Mouse (Mus musculus): ENCODE measurements around the gene Cep112.

Cep112 gene

GRCm38 (mm10) chr11:108424889-108425591 is at the start of gene Cep112:
TSS of gene Cep112 (plus strand) at chr11:108425192.
- peak; percentile 92 for DNase-seq

- no peak for DNase-seq
Observed at GRCm38 (mm10) chr11:108376815-108377214, 48.2 kb upstream of the Cep112 start.

GRCm38 (mm10) chr11:108377680-108378362 is 47.2 kb upstream of the Cep112 start:
- peak; percentile 81 for DNase-seq

- no peak for DNase-seq
Observed at GRCm38 (mm10) chr11:108378363-108378751, 46.6 kb upstream of the Cep112 start.

- no peak for DNase-seq
Observed at GRCm38 (mm10) chr11:108382664-108383063, 42.3 kb upstream of the Cep112 start.

- DNase-seq: no peak
Observed at GRCm38 (mm10) chr11:108384920-108385665, 39.9 kb upstream of the Cep112 start.

GRCm38 (mm10) chr11:108385666-108386024 is 39.3 kb upstream of the Cep112 start:
- no peak for DNase-seq

- DNase-seq: no peak
Observed at GRCm38 (mm10) chr11:108395061-108395460, 29.9 kb upstream of the Cep112 start.

- no peak for DNase-seq
Observed at GRCm38 (mm10) chr11:108396076-108396829, 28.7 kb upstream of the Cep112 start.

GRCm38 (mm10) chr11:108409876-108410644 is 14.9 kb upstream of the Cep112 start:
- no peak for DNase-seq

- no peak for DNase-seq
Observed at GRCm38 (mm10) chr11:108416360-108416759, 8.6 kb upstream of the Cep112 start.

- peak; percentile 29 for DNase-seq
Observed at GRCm38 (mm10) chr11:108418540-108418939, 6.5 kb upstream of the Cep112 start.

GRCm38 (mm10) chr11:108419242-108419641 is 5.8 kb upstream of the Cep112 start:
- no peak for DNase-seq

GRCm38 (mm10) chr11:108420751-108421150 is 4.2 kb upstream of the Cep112 start:
- DNase-seq: no peak

- no peak for DNase-seq
Observed at GRCm38 (mm10) chr11:108423221-108423620, 1.8 kb upstream of the Cep112 start.

- no peak for DNase-seq
Observed at GRCm38 (mm10) chr11:108424111-108424510, 881 bp upstream of the Cep112 start.

GRCm38 (mm10) chr11:108425592-108425921 is 565 bp downstream of the Cep112 start:
- DNase-seq: no peak

- no peak for DNase-seq
Observed at GRCm38 (mm10) chr11:108426086-108426485, 1.1 kb downstream of the Cep112 start.

GRCm38 (mm10) chr11:108427191-108427590 is 2.2 kb downstream of the Cep112 start:
- DNase-seq: no peak

- no peak for DNase-seq
Observed at GRCm38 (mm10) chr11:108429076-108429475, 4.1 kb downstream of the Cep112 start.

GRCm38 (mm10) chr11:108443893-108444563 is 19.0 kb downstream of the Cep112 start:
- DNase-seq: no peak

- peak; percentile 23 for DNase-seq
Observed at GRCm38 (mm10) chr11:108447148-108447547, 22.2 kb downstream of the Cep112 start.

Measured in thymus, postnatal 14 days (tissue).